Mouse (Mus musculus) splenic B cell, adult 2 months (primary cell): ENCODE data around the gene Srd5a3.
"Not testable (repeated sequence)": the region's sequence is repeated elsewhere in the genome, so short reads cannot be mapped to it uniquely, and the experiment has no call there.

ENCODE experiments used
- DNase-seq: peaks from one replicate; pipeline ENCODE4 v3.0.0-alpha.2; 2011; ENCODE audit warnings: low read depth, low spot score
- H3K27me3 ChIP-seq: 2 replicates; pipeline ENCODE4 v1.6.1; 2012; ENCODE audit warnings: mild to moderate bottlenecking, low read length, moderate library complexity, mixed read lengths; ENCODE audit not compliant: control insufficient read depth, poor library complexity, insufficient read depth, severe bottlenecking
- H3K36me3 ChIP-seq: 2 replicates; pipeline ENCODE4 v1.6.1; 2012; ENCODE audit warnings: mild to moderate bottlenecking, low read length, moderate library complexity, mixed read lengths; ENCODE audit not compliant: control insufficient read depth, poor library complexity, insufficient read depth, severe bottlenecking

The Srd5a3 gene

GRCm38 (mm10) chr5:76139808-76140729 lies at the start of gene Srd5a3:
Gene Srd5a3, plus strand, starts transcription at chr5:76140271.
- DNase-seq, result peak; percentile 98
- H3K36me3 ChIP-seq, result no peaks in the 10 kb centered on the region
- no peaks in the 10 kb centered on the region for H3K27me3 ChIP-seq

GRCm38 (mm10) chr5:76103809-76104208 lies 36.3 kb upstream of the Srd5a3 start:
- DNase-seq, H3K27me3 ChIP-seq, H3K36me3 ChIP-seq: not testable (repeated sequence)

GRCm38 (mm10) chr5:76107306-76107705 lies 32.8 kb upstream of the Srd5a3 start:
- H3K36me3 ChIP-seq, result no peaks in the 10 kb centered on the region
- DNase-seq, result no peak
- H3K27me3 ChIP-seq, result no peaks in the 10 kb centered on the region

GRCm38 (mm10) chr5:76108496-76108895 lies 31.6 kb upstream of the Srd5a3 start:
- DNase-seq, result no peak
- Histone ChIP-seq H3K36me3 (no peaks in the 10 kb centered on the region), H3K27me3 (no peaks in the 10 kb centered on the region)

GRCm38 (mm10) chr5:76111173-76111572 lies 28.9 kb upstream of the Srd5a3 start:
- Histone ChIP-seq H3K36me3 (no peaks in the 10 kb centered on the region), H3K27me3 (no peaks in the 10 kb centered on the region)
- DNase-seq, result no peak

GRCm38 (mm10) chr5:76112016-76112415 lies 28.1 kb upstream of the Srd5a3 start:
- H3K27me3 ChIP-seq, result no peaks in the 10 kb centered on the region
- DNase-seq, result no peak

GRCm38 (mm10) chr5:76115436-76116041 lies 24.5 kb upstream of the Srd5a3 start:
- Histone ChIP-seq H3K27me3 (no peaks in the 10 kb centered on the region), H3K36me3 (no peaks in the 10 kb centered on the region)
- DNase-seq, result no peak

More at GRCm38 (mm10) chr5:76112016-76112415, 28.1 kb upstream of the Srd5a3 start:
- H3K36me3 ChIP-seq, result no peaks in the 10 kb centered on the region

- H3K36me3 ChIP-seq, result no peaks in the 10 kb centered on the region
- no peaks in the 10 kb centered on the region for H3K27me3 ChIP-seq
- DNase-seq, result peak; percentile 63
These were observed 21.6 kb upstream of the Srd5a3 start for GRCm38 (mm10) chr5:76118441-76118840.

GRCm38 (mm10) chr5:76120634-76121033 lies 19.4 kb upstream of the Srd5a3 start:
- DNase-seq, result no peak
- Histone ChIP-seq H3K27me3 (no peaks in the 10 kb centered on the region), H3K36me3 (no peaks in the 10 kb centered on the region)

- no peaks in the 10 kb centered on the region for H3K36me3 ChIP-seq
- DNase-seq, result no peak
- H3K27me3 ChIP-seq, result no peaks in the 10 kb centered on the region
These were observed 12.3 kb upstream of the Srd5a3 start for GRCm38 (mm10) chr5:76127584-76128316.

- Histone ChIP-seq H3K36me3 (no peaks in the 10 kb centered on the region), H3K27me3 (no peaks in the 10 kb centered on the region)
- DNase-seq, result peak; percentile 10
These were observed 9.8 kb upstream of the Srd5a3 start for GRCm38 (mm10) chr5:76130292-76130691.

- H3K36me3 ChIP-seq, result no peaks in the 10 kb centered on the region
- H3K27me3 ChIP-seq, result no peaks in the 10 kb centered on the region
- no peak for DNase-seq
These were observed 8.1 kb upstream of the Srd5a3 start for GRCm38 (mm10) chr5:76131990-76132389.

GRCm38 (mm10) chr5:76135644-76136043 lies 4.4 kb upstream of the Srd5a3 start:
- Histone ChIP-seq H3K27me3 (no peaks in the 10 kb centered on the region), H3K36me3 (no peaks in the 10 kb centered on the region)
- DNase-seq, result no peak

GRCm38 (mm10) chr5:76136271-76136670 lies 3.8 kb upstream of the Srd5a3 start:
- Histone ChIP-seq H3K27me3 (no peaks in the 10 kb centered on the region), H3K36me3 (no peaks in the 10 kb centered on the region)
- DNase-seq, result no peak

GRCm38 (mm10) chr5:76137586-76137985 lies 2.5 kb upstream of the Srd5a3 start:
- Histone ChIP-seq H3K27me3 (no peaks in the 10 kb centered on the region), H3K36me3 (no peaks in the 10 kb centered on the region)
- DNase-seq, result no peak
